Mouse (Mus musculus) forebrain, embryonic 14.5 days (tissue): ENCODE measurements at regions not wholly inside any gene's neighbourhood (a gene's known extent, or its start where the extent isn't known, plus 50 kb on each side); places are given as distances from the start of the nearest gene placed in this dataset.

ENCODE experiments used
- ATAC-seq: fragments of 200-750 bp; cut with Nextera tagmentation; 2 replicates; pipeline ENCODE4 v1.8.0; 2017; ENCODE audit warnings: mild to moderate bottlenecking, moderate library complexity
- DNase-seq: peaks from one replicate; pipeline ENCODE4 v3.0.0-alpha.2; 2015; ENCODE audit warnings: low spot score
- H3K27ac ChIP-seq: fragments of 300-500 bp; sonication (generic); 2 replicates; pipeline ENCODE4 v1.5.1; 2014; ENCODE audit warnings: low read depth, mild to moderate bottlenecking, control low read depth, low read length, moderate library complexity
- H3K27me3 ChIP-seq: fragments of 300-500 bp; sonication (generic); replicated peaks from 2 replicates; pipeline ENCODE4 v1.6.1; 2014; ENCODE audit warnings: low read length, control low read depth, mixed read lengths; ENCODE audit not compliant: control insufficient read depth, insufficient read depth
- H3K36me3 ChIP-seq: fragments of 300-500 bp; sonication (generic); 2 replicates; pipeline ENCODE4 v1.6.1; 2014; ENCODE audit warnings: low read length, control low read depth; ENCODE audit not compliant: control insufficient read depth, insufficient read depth
- H3K4me1 ChIP-seq: fragments of 300-500 bp; sonication (generic); 2 replicates; pipeline ENCODE4 v1.6.1; 2014; ENCODE audit warnings: antibody characterized with exemption, low read length, control low read depth; ENCODE audit not compliant: control insufficient read depth, insufficient read depth
- H3K4me2 ChIP-seq: fragments of 300-500 bp; sonication (generic); 2 replicates; pipeline ENCODE4 v1.6.1; 2014; ENCODE audit warnings: mild to moderate bottlenecking, control low read depth, low read length
- H3K4me3 ChIP-seq: fragments of 300-500 bp; sonication (generic); 2 replicates; pipeline ENCODE4 v1.5.1; 2014; ENCODE audit warnings: low read depth, low read length, control low read depth
- H3K9ac ChIP-seq: fragments of 300-500 bp; sonication (generic); 2 replicates; pipeline ENCODE4 v1.6.1; 2014; ENCODE audit warnings: mild to moderate bottlenecking, low read length, control low read depth, moderate library complexity
- H3K9me3 ChIP-seq: fragments of 300-500 bp; sonication (generic); replicated peaks from 2 replicates; pipeline ENCODE4 v1.6.1; 2016; ENCODE audit warnings: low read length, control low read depth, mixed read lengths; ENCODE audit not compliant: control insufficient read depth
- WGBS: fragments of 180-500 bp; shearing (Covaris S2); extraction: QIAGEN DNeasy Blood & Tissue Kit; methylation state at CpG from one replicate; pipeline ENCODE4 v1.1.7; 2014; 5-methylcytosine and 5-hydroxymethylcytosine counted together

DNA sequence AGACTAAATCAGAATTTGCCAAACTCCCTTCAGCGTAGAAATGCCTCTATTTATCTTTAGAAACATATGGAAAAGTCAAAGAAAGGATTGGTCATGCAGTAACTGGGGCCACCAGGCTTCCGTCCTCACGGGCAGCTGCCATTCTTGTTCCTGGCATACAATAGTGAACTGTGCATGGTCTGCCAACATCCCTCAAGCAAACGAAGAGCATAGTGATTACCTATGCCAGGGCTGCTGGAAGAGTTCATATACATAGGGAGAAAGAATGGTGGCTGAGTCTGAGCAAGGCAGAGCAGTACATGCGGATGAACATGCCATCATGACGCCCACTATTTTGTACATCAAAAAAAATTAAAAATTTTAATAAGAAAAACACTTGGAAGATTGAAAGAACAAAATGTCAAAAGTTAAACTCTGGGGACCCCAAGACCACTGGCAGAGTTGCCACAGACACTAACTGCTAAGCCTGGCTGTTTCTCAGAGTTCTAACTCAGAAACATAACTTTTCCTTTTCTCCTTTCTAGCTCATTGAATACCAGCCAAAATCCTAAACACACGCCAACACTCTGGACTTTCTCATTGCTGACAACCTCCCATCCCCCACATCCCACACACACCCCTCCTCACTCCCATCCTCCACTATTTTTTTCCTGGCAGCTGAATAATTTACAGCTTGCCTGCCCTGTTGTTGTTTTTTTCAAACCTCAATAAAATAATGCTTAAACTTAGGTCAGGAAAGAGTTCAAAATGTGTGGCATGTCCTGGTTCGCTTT, 989.1 kb downstream of the 4930447A16Rik start:
- H3K27ac ChIP-seq = no peak overlapping the region
- H3K36me3 ChIP-seq = no peaks in the 10 kb centered on the region
- no peaks in the 10 kb centered on the region for H3K9me3 ChIP-seq
- no peak overlapping the region for H3K9ac ChIP-seq
- DNase-seq = peak; percentile 33
- 63% methylated on average over 8 of the region's 8 CpGs for WGBS
- no peaks in the 10 kb centered on the region for H3K4me1 ChIP-seq
- ATAC-seq = no peak
- H3K4me3 ChIP-seq = no peak overlapping the region
- H3K27me3 ChIP-seq = no peaks in the 10 kb centered on the region
- H3K4me2 ChIP-seq = no peak overlapping the region

DNA sequence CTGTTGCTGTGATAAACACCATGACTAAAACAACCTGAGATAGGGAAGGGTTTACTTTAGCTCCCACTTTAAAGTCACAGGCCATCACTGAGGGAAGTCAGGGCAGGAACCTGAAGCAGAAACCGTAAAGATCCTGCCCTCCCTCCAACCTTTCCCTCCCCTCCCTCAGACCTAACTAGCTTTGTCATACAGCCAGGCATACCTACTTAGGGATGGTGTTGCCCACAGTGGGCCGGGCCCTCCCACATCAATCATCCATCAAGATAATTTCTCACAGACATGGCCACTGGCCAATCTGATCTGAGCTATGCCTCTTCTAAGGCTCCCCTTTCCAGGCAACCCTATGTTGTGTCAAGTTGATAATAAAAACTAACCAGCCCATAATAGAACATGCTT, 989.7 kb downstream of the 4930447A16Rik start:
- Histone ChIP-seq H3K4me3 (no peak overlapping the region), H3K9ac (no peak overlapping the region), H3K4me2 (no peak overlapping the region), H3K9me3 (no peaks in the 10 kb centered on the region), H3K27ac (no peak overlapping the region), H3K36me3 (no peaks in the 10 kb centered on the region), H3K4me1 (no peaks in the 10 kb centered on the region), H3K27me3 (no peaks in the 10 kb centered on the region)
- 83% methylated on average over 2 of the region's 2 CpGs for WGBS
- ATAC-seq (no peak), DNase-seq (no peak)

DNA sequence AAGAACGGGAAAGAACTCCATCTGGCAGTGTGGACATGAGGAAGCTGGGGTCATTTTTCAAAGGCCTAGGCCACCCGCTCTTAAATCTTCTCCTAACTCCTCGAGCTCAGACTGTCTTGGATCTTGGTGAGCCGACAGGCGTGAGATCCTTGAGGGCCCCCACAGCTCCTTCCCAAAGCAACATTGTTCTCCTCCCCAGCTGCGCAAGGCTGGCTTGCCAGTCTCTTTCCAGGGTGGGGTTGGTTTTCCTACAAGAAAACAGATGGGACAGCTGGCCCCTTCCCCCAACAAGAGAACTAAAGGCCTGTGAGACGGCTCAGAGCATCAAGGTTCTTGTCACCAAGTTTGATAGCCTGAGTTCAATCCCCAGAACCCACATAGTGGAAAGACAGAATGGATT, 994.3 kb downstream of the 4930447A16Rik start:
- H3K4me3 ChIP-seq = no peak overlapping the region
- DNase-seq (no peak), ATAC-seq (no peak)
- H3K36me3 ChIP-seq = no peaks in the 10 kb centered on the region
- no peak overlapping the region for H3K4me2 ChIP-seq
- 82% methylated on average over 7 of the region's 7 CpGs for WGBS
- H3K27ac ChIP-seq = no peak overlapping the region
- no peaks in the 10 kb centered on the region for H3K27me3 ChIP-seq
- no peaks in the 10 kb centered on the region for H3K4me1 ChIP-seq
- H3K9me3 ChIP-seq = no peaks in the 10 kb centered on the region
- H3K9ac ChIP-seq = no peak overlapping the region

DNA sequence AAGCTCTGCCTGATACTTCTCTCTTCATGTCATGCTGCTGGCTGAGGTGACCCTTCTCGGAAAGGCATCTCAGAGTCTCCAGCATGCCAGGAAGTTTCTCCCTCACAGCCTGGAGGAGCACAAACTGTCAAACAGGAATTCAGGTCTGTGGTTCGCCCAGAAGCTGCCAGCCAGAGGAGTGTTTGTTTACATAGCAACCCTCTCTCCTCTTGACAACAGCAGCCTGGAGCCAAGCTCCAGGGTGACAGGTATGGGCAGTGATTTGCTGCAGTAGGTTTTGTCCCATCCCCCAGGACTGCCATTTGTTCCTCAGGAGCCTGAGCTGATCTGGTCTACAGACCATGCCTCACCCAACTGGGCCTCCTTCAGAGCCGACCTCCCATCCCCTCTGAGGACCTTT, 995.4 kb downstream of the 4930447A16Rik start:
- H3K36me3 ChIP-seq = no peaks in the 10 kb centered on the region
- DNase-seq = no peak
- no peak for ATAC-seq

DNA sequence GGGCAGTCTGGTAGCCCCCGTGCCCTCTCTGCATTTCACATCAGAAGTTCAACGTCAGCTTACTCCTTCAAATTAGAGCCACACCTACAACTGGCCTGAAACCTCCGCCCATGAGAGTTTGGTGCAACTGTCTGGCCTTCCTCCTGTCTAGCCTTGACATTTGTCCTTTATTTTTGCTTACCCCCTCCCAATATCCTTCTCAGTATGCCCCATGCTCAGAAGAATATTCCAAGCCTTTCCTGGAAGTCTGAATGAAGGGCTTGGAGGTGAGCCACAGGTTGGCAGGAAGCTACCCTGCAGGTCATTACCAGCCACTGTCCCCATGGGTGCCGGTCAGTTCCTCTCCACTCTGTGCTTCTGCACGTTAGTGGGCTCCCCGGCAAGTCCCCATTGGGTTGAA, 997.4 kb downstream of the 4930447A16Rik start:
- Histone ChIP-seq H3K27me3 (no peaks in the 10 kb centered on the region), H3K27ac (no peak overlapping the region), H3K9me3 (no peaks in the 10 kb centered on the region), H3K4me1 (no peaks in the 10 kb centered on the region), H3K4me2 (no peak overlapping the region), H3K36me3 (no peaks in the 10 kb centered on the region), H3K4me3 (no peak overlapping the region), H3K9ac (no peak overlapping the region)
- WGBS = 82% methylated on average over 6 of the region's 6 CpGs
- no peak for ATAC-seq
- DNase-seq = no peak

More for the DNA sequence above, 995.4 kb downstream of the 4930447A16Rik start:
- Histone ChIP-seq H3K27ac (no peak overlapping the region), H3K27me3 (no peaks in the 10 kb centered on the region), H3K4me3 (no peak overlapping the region), H3K9ac (no peak overlapping the region), H3K4me2 (no peak overlapping the region), H3K9me3 (no peaks in the 10 kb centered on the region), H3K4me1 (no peaks in the 10 kb centered on the region)
- 41% methylated on average over 3 of the region's 3 CpGs for WGBS

DNA sequence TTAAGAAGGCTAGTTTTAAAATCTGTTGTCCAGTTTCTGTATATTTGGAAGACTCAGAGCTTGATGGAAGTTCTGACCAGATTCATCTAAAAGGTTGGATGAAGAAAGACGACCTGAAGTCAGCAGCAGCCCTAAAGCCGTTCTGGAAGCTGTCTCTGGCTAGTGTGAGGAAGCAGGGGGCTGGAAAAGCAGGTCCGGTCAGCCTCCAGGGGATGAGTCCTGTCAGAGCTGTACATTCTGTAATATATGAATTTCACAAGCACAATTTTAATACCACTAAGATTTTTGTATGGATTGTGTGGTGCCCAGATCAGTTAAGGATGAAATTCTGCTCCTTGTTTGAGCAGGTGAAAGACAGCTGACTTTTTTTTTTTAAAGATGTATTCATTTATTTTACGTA, 1000.2 kb downstream of the 4930447A16Rik start:
- Histone ChIP-seq H3K9ac (no peak overlapping the region), H3K4me1 (no peaks in the 10 kb centered on the region), H3K4me3 (no peak overlapping the region), H3K36me3 (no peaks in the 10 kb centered on the region), H3K27ac (no peak overlapping the region), H3K4me2 (no peak overlapping the region), H3K27me3 (no peaks in the 10 kb centered on the region), H3K9me3 (no peaks in the 10 kb centered on the region)
- no peak for ATAC-seq
- WGBS = 80% methylated on average over 4 of the region's 4 CpGs
- DNase-seq = no peak

DNA sequence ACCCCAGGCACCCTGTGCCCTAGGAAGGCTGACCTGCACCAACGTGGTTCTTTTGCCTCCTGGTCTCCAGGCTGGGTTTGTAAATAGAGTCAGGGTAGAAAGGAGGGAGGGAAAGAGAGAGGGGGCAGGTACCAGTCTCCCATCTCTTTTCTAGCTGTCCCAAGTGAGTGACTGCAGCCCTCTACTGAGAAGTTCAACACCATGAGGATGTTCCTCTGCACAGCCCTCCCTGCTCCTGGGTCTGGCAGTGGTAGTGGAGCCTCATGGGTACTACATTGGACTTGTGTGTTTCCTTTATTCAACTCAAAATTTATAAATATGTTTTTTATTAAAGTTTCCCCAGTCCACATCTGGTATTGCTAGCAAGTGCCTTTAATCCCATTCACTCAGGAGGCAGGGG, 1002.6 kb downstream of the 4930447A16Rik start:
- no peak overlapping the region for H3K27ac ChIP-seq
- no peak for DNase-seq
- H3K4me3 ChIP-seq = no peak overlapping the region
- H3K4me1 ChIP-seq = no peaks in the 10 kb centered on the region
- H3K9me3 ChIP-seq = no peaks in the 10 kb centered on the region
- WGBS = 40% methylated on average over 1 of the region's 1 CpGs
- no peak overlapping the region for H3K4me2 ChIP-seq
- no peaks in the 10 kb centered on the region for H3K27me3 ChIP-seq
- no peak for ATAC-seq
- H3K9ac ChIP-seq = no peak overlapping the region
- H3K36me3 ChIP-seq = no peaks in the 10 kb centered on the region

DNA sequence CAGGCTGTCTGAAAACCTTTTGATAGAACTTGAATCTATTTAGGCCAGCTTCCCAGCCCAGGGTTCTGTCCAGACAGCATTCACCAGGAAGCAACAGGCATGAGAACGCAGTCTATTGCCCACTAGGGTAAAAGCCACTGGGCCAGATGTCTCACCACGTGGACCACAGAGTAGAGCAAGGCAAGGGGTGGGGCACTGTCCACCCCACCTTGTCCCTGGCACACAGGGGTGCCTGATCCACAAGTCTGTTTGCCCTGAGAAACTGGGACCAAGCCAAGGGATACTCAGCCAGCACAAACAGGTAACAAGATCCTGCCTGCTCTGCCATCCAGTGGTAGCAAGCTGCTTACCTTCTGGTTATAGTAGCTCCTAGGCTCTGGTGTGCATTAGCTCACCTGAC, 1006.3 kb downstream of the 4930447A16Rik start:
- 74% methylated on average over 2 of the region's 2 CpGs for WGBS
- Histone ChIP-seq H3K4me1 (no peaks in the 10 kb centered on the region), H3K4me2 (no peak overlapping the region), H3K9ac (no peak overlapping the region), H3K27ac (no peak overlapping the region), H3K27me3 (no peaks in the 10 kb centered on the region), H3K36me3 (no peaks in the 10 kb centered on the region), H3K4me3 (no peak overlapping the region), H3K9me3 (0 out of 2 replicates have a peak, but pooled peaks cover 4% of the 10 kb centered on the region)
- ATAC-seq = no peak
- DNase-seq = no peak

DNA sequence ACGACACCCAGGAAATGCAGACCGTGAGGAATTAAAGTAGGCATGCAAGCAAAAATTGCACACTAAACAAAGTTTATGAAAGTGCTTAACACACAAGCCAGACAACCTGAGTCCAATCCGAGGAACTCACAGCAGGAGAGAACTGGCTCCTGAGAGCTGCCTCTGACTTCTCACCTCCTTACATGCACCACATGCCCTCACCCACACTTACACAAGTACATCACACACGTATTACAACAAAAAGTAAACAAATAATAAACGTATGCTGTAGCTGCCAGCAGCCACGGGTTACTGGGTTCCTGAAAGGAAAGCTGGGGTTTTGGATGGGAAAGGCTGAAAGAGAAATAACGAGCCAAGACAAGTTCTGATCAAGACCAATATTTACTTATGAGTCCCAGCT, 1008.0 kb downstream of the 4930447A16Rik start:
- WGBS = 84% methylated on average over 7 of the region's 7 CpGs
- H3K36me3 ChIP-seq = no peaks in the 10 kb centered on the region
- H3K27ac ChIP-seq = no peak overlapping the region
- H3K9me3 ChIP-seq = 0 out of 2 replicates have a peak, but pooled peaks cover 4% of the 10 kb centered on the region
- no peaks in the 10 kb centered on the region for H3K27me3 ChIP-seq
- DNase-seq (no peak), ATAC-seq (no peak)
- no peak overlapping the region for H3K4me3 ChIP-seq
- no peaks in the 10 kb centered on the region for H3K4me1 ChIP-seq
- no peak overlapping the region for H3K9ac ChIP-seq
- no peak overlapping the region for H3K4me2 ChIP-seq
